Comparison of ENCODE assay signal across 9 mouse cellular contexts in the genomic region with DNA sequence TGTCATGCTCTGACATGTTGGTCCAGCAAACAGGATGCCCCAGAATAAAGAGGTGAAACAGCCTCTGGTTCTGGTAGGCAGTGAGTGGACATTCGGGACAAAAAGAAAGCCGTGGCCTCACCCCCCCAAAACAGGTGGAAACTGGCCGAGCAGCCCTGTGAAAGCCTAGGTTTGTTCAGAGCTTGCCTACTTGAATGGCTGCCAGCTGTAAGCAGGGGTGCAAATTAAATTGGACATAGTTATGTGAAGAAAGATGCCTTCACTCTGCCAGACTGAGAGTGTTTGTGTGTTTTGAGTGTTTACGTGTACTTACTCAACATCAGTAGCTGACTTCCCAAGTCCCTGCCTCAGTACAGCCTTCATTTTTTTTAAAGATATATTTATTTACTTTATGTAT. TPM values are rescaled to one million over a fixed set of nuclear protein-coding genes. Genes with fewer than 3 reads are reported as not detected.
DNase-seq lines count a peak whose midpoint lies in the region; ATAC-seq and TF ChIP-seq lines count a peak whose summit lies in the region.
"Had no signal": no experiment of that assay in that cellular context is flagged by ENCODE, and none has a peak within 500 bp of the region (broad histone marks: within the 10 kb centered on the region; RNA-seq: fewer than 3 reads in every experiment).

No protein-coding gene starts in this region.

- peak; percentile 90 for DNase-seq in heart, adult 11 months
- DNase-seq in heart, adult 9 months (ENCODE audit: low spot score in 2 of 2) = no peak
- peak; percentile 46 for DNase-seq in lung, postnatal 0 days (ENCODE audit: low spot score)
- DNase-seq in lung, adult 2 months = no peak
- no peak for DNase-seq in limb, embryonic 10.5 days (ENCODE audit: low spot score)
- no peak for DNase-seq in cerebellum, adult 18-20 months

- ATAC-seq in lung, postnatal 0 days = no peak
- ATAC-seq in stomach, embryonic 15.5 days (ENCODE audit: insufficient read depth, low FRiP score, low read depth) = no peak
- ATAC-seq in frontal cortex, adult (ENCODE audit: low TSS enrichment) = no peak

- H3K4me1 ChIP-seq in lung, postnatal 0 days (ENCODE audit: insufficient read depth, low read depth, low read length) = peaks cover 11% of the 10 kb centered on the region
- H3K4me1 ChIP-seq in lung, adult 2 months (ENCODE audit: control insufficient read depth, insufficient read depth, low read length) = peaks cover 11% of the 10 kb centered on the region
- peaks cover 82% of the 10 kb centered on the region for H3K4me1 ChIP-seq in limb, embryonic 10.5 days
- H3K4me1 ChIP-seq in stomach, embryonic 15.5 days = peaks cover 40% of the 10 kb centered on the region

- TF ChIP-seq CTCF in lung, postnatal 0 days (IDR thresholded peaks at IDR 0.05) = no peak
- TF ChIP-seq CTCF in lung, adult 2 months (IDR thresholded peaks at IDR 0.05; ENCODE audit: insufficient read depth, low read length) = no peak

- H3K36me3 ChIP-seq in lung, postnatal 0 days (ENCODE audit: insufficient read depth, low read length) = no peaks in the 10 kb centered on the region
- peaks cover 32% of the 10 kb centered on the region for H3K36me3 ChIP-seq in limb, embryonic 10.5 days
- H3K36me3 ChIP-seq in stomach, embryonic 15.5 days = no peaks in the 10 kb centered on the region

- H3K9ac ChIP-seq in lung, postnatal 0 days (replicated peaks; ENCODE audit: low read depth) = no peak overlapping the region
- no peak overlapping the region for H3K9ac ChIP-seq in stomach, embryonic 15.5 days

- no peaks in the 10 kb centered on the region for H3K27me3 ChIP-seq in lung, postnatal 0 days (replicated peaks; ENCODE audit: insufficient read depth, low read length)
- peaks cover 14% of the 10 kb centered on the region; the same call in 1 of the 2 replicates for H3K27me3 ChIP-seq in limb, embryonic 10.5 days (ENCODE audit: low read depth, poor library complexity, severe bottlenecking)
- H3K27me3 ChIP-seq in stomach, embryonic 15.5 days (replicated peaks) = no peaks in the 10 kb centered on the region

- no peak overlapping the region for H3K27ac ChIP-seq in lung, postnatal 0 days (ENCODE audit: low read length)
- peak overlapping the region; percentile 95 for H3K27ac ChIP-seq in limb, embryonic 10.5 days
- no peak overlapping the region for H3K27ac ChIP-seq in stomach, embryonic 15.5 days

- no peak for TF ChIP-seq POLR2A in lung, adult 2 months (IDR thresholded peaks at IDR 0.05; ENCODE audit: borderline replicate concordance, extremely low read depth, low read depth, low read length)

- WGBS in lung, postnatal 0 days = 41% methylated on average over 4 of the region's 4 CpGs
- 43% methylated on average over 4 of the region's 4 CpGs for WGBS in lung, adult 2 months
- WGBS in limb, embryonic 10.5 days = 84% methylated on average over 4 of the region's 4 CpGs
- WGBS in stomach, embryonic 15.5 days = 38% methylated on average over 4 of the region's 4 CpGs

- H3K4me2 ChIP-seq in lung, postnatal 0 days (replicated peaks; ENCODE audit: low read depth, low read length) = peak overlapping the region; percentile 94
- H3K4me2 ChIP-seq in stomach, embryonic 15.5 days = peak overlapping the region; percentile 73

- no peak overlapping the region for H3K4me3 ChIP-seq in lung, postnatal 0 days (ENCODE audit: low read depth, low read length)
- no peak overlapping the region for H3K4me3 ChIP-seq in lung, adult 2 months (replicated peaks; ENCODE audit: extremely low read depth, low read depth, low read length)
- peak overlapping the region; percentile 71 for H3K4me3 ChIP-seq in limb, embryonic 10.5 days
- H3K4me3 ChIP-seq in stomach, embryonic 15.5 days (replicated peaks) = peak overlapping the region; percentile 66; the same call in 1 of the 2 replicates
- H3K4me3 ChIP-seq: megakaryocyte, embryonic 14.5 days had no signal

- TF ChIP-seq EP300 in lung, postnatal 0 days (IDR thresholded peaks at IDR 0.05) = no peak

- no peaks in the 10 kb centered on the region for H3K9me3 ChIP-seq in lung, postnatal 0 days (ENCODE audit: low read length)
- H3K9me3 ChIP-seq in limb, embryonic 10.5 days (replicated peaks) = no peaks in the 10 kb centered on the region
- no peaks in the 10 kb centered on the region for H3K9me3 ChIP-seq in stomach, embryonic 15.5 days

RNA-seq across cellular contexts. Expression of gene Rgma, which starts 18.7 kb away (rescaled TPM):
- 4.8 and 5.9 TPM in 2 replicates for polyA plus RNA-seq in lung, postnatal 0 days (2015; fragmentation: Nextera tagmentation; extraction: Ambion mirVana)
- 23.4 and 27.5 TPM in 2 replicates for polyA plus RNA-seq in lung, adult 2 months (2012; rRNA removed)
- 20.1 and 26.8 TPM in 2 replicates for polyA plus RNA-seq in limb, embryonic 10.5 days (2016; fragmentation: Nextera tagmentation; extraction: Ambion mirVana)
- polyA plus RNA-seq in stomach, embryonic 15.5 days (2015; fragmentation: Nextera tagmentation; extraction: Ambion mirVana) = 12.1 and 14.9 TPM in 2 replicates

Comparison
In these comparisons a context has a peak if more than half of its experiments do, and no peak if none do; other contexts are left out.
1. DNase-seq: peak in heart, adult 11 months (single experiment) and lung, postnatal 0 days (single experiment); none in heart, adult 9 months (0 of 2), lung, adult 2 months (single experiment), limb, embryonic 10.5 days (single experiment) and cerebellum, adult 18-20 months (0 of 2).
2. H3K4me3 ChIP-seq: peak in limb, embryonic 10.5 days (single experiment) and stomach, embryonic 15.5 days (single experiment); none in lung, postnatal 0 days (single experiment) and lung, adult 2 months (single experiment).